Mouse (Mus musculus): Measurements from ENCODE around the gene Knstrn. TPM values are rescaled to one million over a fixed set of nuclear protein-coding genes. Genes with fewer than 3 reads are reported as not detected.

The Knstrn gene
- polyA plus RNA-seq, 1 experiment from 2014 or later, result 97.9 TPM

GRCm38 (mm10) chr2:118775846-118776245, 38.0 kb upstream of the Knstrn start:
- ATAC-seq (replicated peaks; ENCODE audit: low FRiP score, low TSS enrichment, low read depth), result no peak
- Histone ChIP-seq H3K9ac (ENCODE audit: low read length) (no peak overlapping the region), H3K27me3 (replicated peaks; ENCODE audit: control insufficient read depth, insufficient read depth, low read length) (no peaks in the 10 kb centered on the region), H3K4me2 (ENCODE audit: low read length) (no peak overlapping the region), H3K4me3 (ENCODE audit: low read depth, low read length) (no peak overlapping the region), H3K27ac (ENCODE audit: low read depth) (no peak overlapping the region), H3K4me1 (replicated peaks; ENCODE audit: control insufficient read depth, insufficient read depth, low read length) (no peaks in the 10 kb centered on the region), H3K36me3 (ENCODE audit: control insufficient read depth, insufficient read depth, low read length) (no peaks in the 10 kb centered on the region), H3K9me3 (ENCODE audit: control insufficient read depth, low read length) (no peaks in the 10 kb centered on the region)
- DNase-seq (ENCODE audit: low spot score), result no peak
- WGBS, result 65% methylated on average over 4 of the region's 4 CpGs

GRCm38 (mm10) chr2:118776295-118776694, 37.5 kb upstream of the Knstrn start:
- WGBS, result 68% methylated on average over 2 of the region's 2 CpGs
- DNase-seq (ENCODE audit: low spot score) (no peak), ATAC-seq (replicated peaks; ENCODE audit: low FRiP score, low TSS enrichment, low read depth) (no peak)

GRCm38 (mm10) chr2:118778418-118778817, 35.4 kb upstream of the Knstrn start:
- ATAC-seq (replicated peaks; ENCODE audit: low FRiP score, low TSS enrichment, low read depth) (no peak), DNase-seq (ENCODE audit: low spot score) (no peak)
- H3K9ac ChIP-seq (ENCODE audit: low read length), result no peak overlapping the region
- H3K9me3 ChIP-seq (ENCODE audit: control insufficient read depth, low read length), result no peaks in the 10 kb centered on the region
- no peaks in the 10 kb centered on the region for H3K27me3 ChIP-seq (replicated peaks; ENCODE audit: control insufficient read depth, insufficient read depth, low read length)
- no peak overlapping the region for H3K4me2 ChIP-seq (ENCODE audit: low read length)
- no peak overlapping the region for H3K4me3 ChIP-seq (ENCODE audit: low read depth, low read length)
- H3K4me1 ChIP-seq (replicated peaks; ENCODE audit: control insufficient read depth, insufficient read depth, low read length), result no peaks in the 10 kb centered on the region
- H3K27ac ChIP-seq (ENCODE audit: low read depth), result no peak overlapping the region
- 72% methylated on average over 4 of the region's 4 CpGs for WGBS
- no peaks in the 10 kb centered on the region for H3K36me3 ChIP-seq (ENCODE audit: control insufficient read depth, insufficient read depth, low read length)

More at GRCm38 (mm10) chr2:118776295-118776694, 37.5 kb upstream of the Knstrn start:
- no peak overlapping the region for H3K9ac ChIP-seq (ENCODE audit: low read length)
- H3K27ac ChIP-seq (ENCODE audit: low read depth), result no peak overlapping the region
- H3K27me3 ChIP-seq (replicated peaks; ENCODE audit: control insufficient read depth, insufficient read depth, low read length), result no peaks in the 10 kb centered on the region
- no peak overlapping the region for H3K4me2 ChIP-seq (ENCODE audit: low read length)
- H3K9me3 ChIP-seq (ENCODE audit: control insufficient read depth, low read length), result no peaks in the 10 kb centered on the region
- no peaks in the 10 kb centered on the region for H3K4me1 ChIP-seq (replicated peaks; ENCODE audit: control insufficient read depth, insufficient read depth, low read length)
- H3K36me3 ChIP-seq (ENCODE audit: control insufficient read depth, insufficient read depth, low read length), result no peaks in the 10 kb centered on the region
- no peak overlapping the region for H3K4me3 ChIP-seq (ENCODE audit: low read depth, low read length)

GRCm38 (mm10) chr2:118779065-118779464, 34.7 kb upstream of the Knstrn start:
- H3K4me1 ChIP-seq (replicated peaks; ENCODE audit: control insufficient read depth, insufficient read depth, low read length), result no peaks in the 10 kb centered on the region
- H3K4me3 ChIP-seq (ENCODE audit: low read depth, low read length), result peak overlapping the region; percentile 30
- WGBS, result 14% methylated on average over 10 of the region's 10 CpGs
- H3K36me3 ChIP-seq (ENCODE audit: control insufficient read depth, insufficient read depth, low read length), result no peaks in the 10 kb centered on the region
- H3K9me3 ChIP-seq (ENCODE audit: control insufficient read depth, low read length), result no peaks in the 10 kb centered on the region
- DNase-seq (ENCODE audit: low spot score) (no peak), ATAC-seq (replicated peaks; ENCODE audit: low FRiP score, low TSS enrichment, low read depth) (peak; percentile 17; the same call in 1 of the 2 replicates)
- no peak overlapping the region for H3K27ac ChIP-seq (ENCODE audit: low read depth)
- peak overlapping the region; percentile 58 for H3K4me2 ChIP-seq (ENCODE audit: low read length)
- H3K27me3 ChIP-seq (replicated peaks; ENCODE audit: control insufficient read depth, insufficient read depth, low read length), result no peaks in the 10 kb centered on the region
- H3K9ac ChIP-seq (ENCODE audit: low read length), result 0 out of 2 replicates have a peak overlapping the region, but pooled peaks have one; percentile 17

- DNase-seq (ENCODE audit: low spot score), result peak; percentile 96
- Histone ChIP-seq H3K27ac (ENCODE audit: low read depth) (no peak within 1 kb of the TSS), H3K4me2 (ENCODE audit: low read length) (peak within 1 kb of the TSS; percentile 58), H3K36me3 (ENCODE audit: control insufficient read depth, insufficient read depth, low read length) (no peaks in the 10 kb centered on the region), H3K9me3 (ENCODE audit: control insufficient read depth, low read length) (no peaks in the 10 kb centered on the region), H3K9ac (ENCODE audit: low read length) (0 out of 2 replicates have a peak within 1 kb of the TSS, but pooled peaks have one; percentile 17), H3K27me3 (replicated peaks; ENCODE audit: control insufficient read depth, insufficient read depth, low read length) (0 out of 2 replicates have a peak, but pooled peaks cover 3% of the 10 kb centered on the region), H3K4me3 (ENCODE audit: low read depth, low read length) (peak within 1 kb of the TSS; percentile 30), H3K4me1 (replicated peaks; ENCODE audit: control insufficient read depth, insufficient read depth, low read length) (no peaks in the 10 kb centered on the region)
- WGBS, result 11% methylated on average over 39 of the region's 39 CpGs
- ATAC-seq (replicated peaks; ENCODE audit: low FRiP score, low TSS enrichment, low read depth), result peak; percentile 88
These were observed 34.0 kb upstream of the Knstrn start, which contains the start of gene Disp2 for GRCm38 (mm10) chr2:118779504-118780480. Gene Disp2, plus strand, starts transcription at chr2:118779719.

GRCm38 (mm10) chr2:118781115-118781514, 32.7 kb upstream of the Knstrn start:
- 0 out of 2 replicates have a peak, but pooled peaks cover 3% of the 10 kb centered on the region for H3K27me3 ChIP-seq (replicated peaks; ENCODE audit: control insufficient read depth, insufficient read depth, low read length)
- no peaks in the 10 kb centered on the region for H3K4me1 ChIP-seq (replicated peaks; ENCODE audit: control insufficient read depth, insufficient read depth, low read length)
- no peaks in the 10 kb centered on the region for H3K36me3 ChIP-seq (ENCODE audit: control insufficient read depth, insufficient read depth, low read length)
- DNase-seq (ENCODE audit: low spot score) (no peak), ATAC-seq (replicated peaks; ENCODE audit: low FRiP score, low TSS enrichment, low read depth) (no peak)
- no peaks in the 10 kb centered on the region for H3K9me3 ChIP-seq (ENCODE audit: control insufficient read depth, low read length)
- no peak overlapping the region for H3K4me2 ChIP-seq (ENCODE audit: low read length)
- H3K27ac ChIP-seq (ENCODE audit: low read depth), result no peak overlapping the region
- H3K9ac ChIP-seq (ENCODE audit: low read length), result no peak overlapping the region
- 28% methylated on average over 1 of the region's 1 CpGs for WGBS
- no peak overlapping the region for H3K4me3 ChIP-seq (ENCODE audit: low read depth, low read length)

GRCm38 (mm10) chr2:118782303-118782702, 31.5 kb upstream of the Knstrn start:
- Histone ChIP-seq H3K27me3 (replicated peaks; ENCODE audit: control insufficient read depth, insufficient read depth, low read length) (0 out of 2 replicates have a peak, but pooled peaks cover 3% of the 10 kb centered on the region), H3K4me2 (ENCODE audit: low read length) (no peak overlapping the region), H3K9me3 (ENCODE audit: control insufficient read depth, low read length) (no peaks in the 10 kb centered on the region), H3K4me3 (ENCODE audit: low read depth, low read length) (no peak overlapping the region), H3K27ac (ENCODE audit: low read depth) (no peak overlapping the region), H3K36me3 (ENCODE audit: control insufficient read depth, insufficient read depth, low read length) (no peaks in the 10 kb centered on the region), H3K9ac (ENCODE audit: low read length) (no peak overlapping the region), H3K4me1 (replicated peaks; ENCODE audit: control insufficient read depth, insufficient read depth, low read length) (no peaks in the 10 kb centered on the region)
- WGBS, result 61% methylated on average over 4 of the region's 4 CpGs
- ATAC-seq (replicated peaks; ENCODE audit: low FRiP score, low TSS enrichment, low read depth), result no peak
- DNase-seq (ENCODE audit: low spot score), result no peak

GRCm38 (mm10) chr2:118783093-118783492, 30.7 kb upstream of the Knstrn start:
- H3K4me3 ChIP-seq (ENCODE audit: low read depth, low read length), result no peak overlapping the region
- H3K4me2 ChIP-seq (ENCODE audit: low read length), result no peak overlapping the region
- H3K4me1 ChIP-seq (replicated peaks; ENCODE audit: control insufficient read depth, insufficient read depth, low read length), result no peaks in the 10 kb centered on the region
- H3K27me3 ChIP-seq (replicated peaks; ENCODE audit: control insufficient read depth, insufficient read depth, low read length), result 0 out of 2 replicates have a peak, but pooled peaks cover 3% of the 10 kb centered on the region
- 53% methylated on average over 5 of the region's 5 CpGs for WGBS
- no peaks in the 10 kb centered on the region for H3K36me3 ChIP-seq (ENCODE audit: control insufficient read depth, insufficient read depth, low read length)
- no peaks in the 10 kb centered on the region for H3K9me3 ChIP-seq (ENCODE audit: control insufficient read depth, low read length)
- ATAC-seq (replicated peaks; ENCODE audit: low FRiP score, low TSS enrichment, low read depth) (no peak), DNase-seq (ENCODE audit: low spot score) (no peak)
- H3K27ac ChIP-seq (ENCODE audit: low read depth), result no peak overlapping the region
- no peak overlapping the region for H3K9ac ChIP-seq (ENCODE audit: low read length)
